Mouse (Mus musculus): ENCODE measurements around the gene Sipa1l3.

DNA sequence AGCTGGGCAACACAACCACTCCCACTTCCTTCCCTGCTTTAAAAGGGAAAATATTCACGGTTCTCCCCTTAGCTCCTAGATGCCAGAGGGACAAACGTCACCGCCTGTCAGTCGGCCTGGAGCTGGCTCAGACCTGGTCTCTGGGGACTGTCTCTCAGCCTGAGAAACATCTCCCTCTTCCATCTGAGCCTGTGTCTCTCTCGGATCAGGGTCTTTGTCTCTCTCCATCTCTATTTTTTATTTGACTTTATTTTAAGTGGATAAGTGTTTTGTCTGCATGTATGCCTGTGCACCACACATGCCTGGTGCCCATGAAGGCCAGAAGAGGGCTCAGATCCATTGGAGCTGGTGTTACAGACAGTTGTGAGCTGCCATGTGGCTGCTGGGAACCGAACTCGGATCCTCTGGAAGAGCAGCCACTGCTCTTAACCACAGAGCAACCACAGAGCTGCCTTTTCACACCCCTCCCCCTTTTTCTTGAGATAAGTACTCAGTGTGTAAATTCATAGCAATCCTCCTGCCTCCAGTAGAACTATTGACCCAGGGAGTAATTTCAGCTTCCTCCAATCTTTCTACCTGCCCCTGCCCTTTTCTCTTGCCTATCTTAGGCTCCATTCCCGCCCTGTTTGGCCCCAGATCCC, 225.9 kb downstream of the Sipa1l3 start:
- TF ChIP-seq E2F4 (IDR thresholded peaks at IDR 0.05; ENCODE audit: insufficient read depth) = no peak
- TF ChIP-seq POLR2A (IDR thresholded peaks at IDR 0.05; ENCODE audit: insufficient read length, low read depth) = no peak
- no peak for TF ChIP-seq TCF12 (IDR thresholded peaks at IDR 0.05; ENCODE audit: insufficient read depth, poor library complexity, severe bottlenecking)
- no peak for TF ChIP-seq USF1 (IDR thresholded peaks at IDR 0.05; ENCODE audit: low read depth)
- no peak for TF ChIP-seq REST (IDR thresholded peaks at IDR 0.05; ENCODE audit: insufficient read depth, insufficient read length)
